Mouse (Mus musculus): ENCODE results near the gene Carmil1. TPM values are rescaled to one million over a fixed set of nuclear protein-coding genes. Genes with fewer than 3 reads are reported as not detected.
"Not testable (repeated sequence)": the region's sequence is repeated elsewhere in the genome, so short reads cannot be mapped to it uniquely, and the experiment has no call there.

The Carmil1 gene
- total RNA-seq, 4 experiments from 2014 or later = 0.51 to 5.9 (median 0.98) TPM

GRCm38 (mm10) chr13:24105838-24106237 is 174.8 kb downstream of the Carmil1 start:
- no peak for DNase-seq (ENCODE audit: low spot score in 2 of 2)

- DNase-seq (ENCODE audit: low spot score in 2 of 2) = no peak
Measured at GRCm38 (mm10) chr13:24105340-24105669, 175.3 kb downstream of the Carmil1 start.

- DNase-seq (ENCODE audit: low spot score in 2 of 2) = not testable (repeated sequence)
Measured at GRCm38 (mm10) chr13:24104611-24105339, 175.8 kb downstream of the Carmil1 start.

GRCm38 (mm10) chr13:24104016-24104415 is 176.6 kb downstream of the Carmil1 start:
- no peak for DNase-seq (ENCODE audit: low spot score in 2 of 2)

- no peak for DNase-seq (ENCODE audit: low spot score in 2 of 2)
Measured at GRCm38 (mm10) chr13:24103152-24103551, 177.4 kb downstream of the Carmil1 start.

- DNase-seq (ENCODE audit: low spot score in 2 of 2) = no peak
Measured at GRCm38 (mm10) chr13:24102256-24102655, 178.3 kb downstream of the Carmil1 start.

- DNase-seq (ENCODE audit: low spot score in 2 of 2) = no peak
Measured at GRCm38 (mm10) chr13:24101157-24102130, 179.2 kb downstream of the Carmil1 start.

- DNase-seq (ENCODE audit: low spot score in 2 of 2) = no peak
Measured at GRCm38 (mm10) chr13:24100516-24101094, 180.0 kb downstream of the Carmil1 start.

- no peak for DNase-seq (ENCODE audit: low spot score in 2 of 2)
Measured at GRCm38 (mm10) chr13:24096573-24096972, 184.0 kb downstream of the Carmil1 start.

GRCm38 (mm10) chr13:24094825-24095547 is 185.6 kb downstream of the Carmil1 start:
- no peak for DNase-seq (ENCODE audit: low spot score in 2 of 2)

GRCm38 (mm10) chr13:24093108-24093507 is 187.5 kb downstream of the Carmil1 start:
- no peak for DNase-seq (ENCODE audit: low spot score in 2 of 2)

GRCm38 (mm10) chr13:24092073-24092472 is 188.5 kb downstream of the Carmil1 start:
- DNase-seq (ENCODE audit: low spot score in 2 of 2) = no peak

GRCm38 (mm10) chr13:24082153-24082552 is 198.4 kb downstream of the Carmil1 start:
- no peak for DNase-seq (ENCODE audit: low spot score in 2 of 2)

GRCm38 (mm10) chr13:24081698-24082097 is 198.9 kb downstream of the Carmil1 start:
- no peak for DNase-seq (ENCODE audit: low spot score in 2 of 2)

GRCm38 (mm10) chr13:24072588-24072987 is 208.0 kb downstream of the Carmil1 start:
- no peak for DNase-seq (ENCODE audit: low spot score in 2 of 2)

- no peak for DNase-seq (ENCODE audit: low spot score in 2 of 2)
Measured at GRCm38 (mm10) chr13:24067553-24067952, 213.0 kb downstream of the Carmil1 start.

- DNase-seq (ENCODE audit: low spot score in 2 of 2) = no peak
Measured at GRCm38 (mm10) chr13:24065536-24065935, 215.1 kb downstream of the Carmil1 start.

GRCm38 (mm10) chr13:24062770-24063169 is 217.8 kb downstream of the Carmil1 start:
- no peak for DNase-seq (ENCODE audit: low spot score in 2 of 2)

- DNase-seq (ENCODE audit: low spot score in 2 of 2) = no peak
Measured at GRCm38 (mm10) chr13:24055072-24055869, 225.3 kb downstream of the Carmil1 start.

GRCm38 (mm10) chr13:24051496-24051895 is 229.1 kb downstream of the Carmil1 start:
- DNase-seq (ENCODE audit: low spot score in 2 of 2) = no peak

All from gastrocnemius, adult 8-10 months (tissue).